Mouse (Mus musculus) stomach, postnatal 0 days (tissue): Measurements from ENCODE around the gene Trim25.

ENCODE experiments used
- CTCF ChIP-seq: IDR thresholded peaks from 2 replicates; pipeline ENCODE4 v1.5.1; 2016; ENCODE audit warnings: antibody characterized with exemption, low read depth, mild to moderate bottlenecking, moderate library complexity
- EP300 ChIP-seq: optimal IDR thresholded peaks from 2 replicates; pipeline ENCODE3; 2016; ENCODE audit warnings: antibody characterized with exemption

- TF ChIP-seq CTCF = peak; percentile 84
- no peak for TF ChIP-seq EP300
These were observed 5.6 kb upstream of the Trim25 start for GRCm38 (mm10) chr11:88993625-88994024.
